Mouse (Mus musculus) myocyte (in vitro differentiated cells): ENCODE measurements around the gene Gm3045. TPM values are rescaled to one million over a fixed set of nuclear protein-coding genes. Genes with fewer than 3 reads are reported as not detected.
A peak's percentile ranks its signal among the peaks of the same experiment; 100 is the strongest.

ENCODE experiments used
- H3K27me3 ChIP-seq: one replicate; pipeline ENCODE4 v1.6.1; 2011; ENCODE audit not compliant: control insufficient read depth, insufficient read depth, insufficient read length
- H3K36me3 ChIP-seq: one replicate; pipeline ENCODE4 v1.6.1; 2011; ENCODE audit not compliant: control insufficient read depth, insufficient read depth
- H3K4me2 ChIP-seq: one replicate; pipeline ENCODE4 v1.6.1; 2011; ENCODE audit warnings: low read depth, control low read depth
- H3K4me3 ChIP-seq: one replicate; pipeline ENCODE4 v1.5.1; 2011; ENCODE audit warnings: mild to moderate bottlenecking, control low read depth, moderate library complexity
- H3K79me2 ChIP-seq: one replicate; pipeline ENCODE4 v1.6.1; 2011; ENCODE audit not compliant: control insufficient read depth, insufficient read depth
- H3ac ChIP-seq: one replicate; pipeline ENCODE4 v1.6.1; 2011; ENCODE audit not compliant: control insufficient read depth, insufficient read length
- CEBPB ChIP-seq: IDR thresholded peaks from 2 replicates; pipeline ENCODE4 v1.6.1; 2011; ENCODE audit warnings: mild to moderate bottlenecking, moderate library complexity; ENCODE audit not compliant: poor library complexity, insufficient read depth, severe bottlenecking
- E2F4 ChIP-seq: IDR thresholded peaks from one replicate; pipeline ENCODE4 v1.6.1; 2011; ENCODE audit warnings: mild to moderate bottlenecking, control low read depth, moderate library complexity; ENCODE audit not compliant: insufficient read depth
- MAX ChIP-seq: IDR thresholded peaks from one replicate; pipeline ENCODE4 v1.6.1; 2011; ENCODE audit warnings: low read depth, mild to moderate bottlenecking, control low read depth
- MYOD1 ChIP-seq, 3 experiments: IDR thresholded peaks; one replicate each; pipeline ENCODE4 v1.6.1; 2011; ENCODE audit warnings: control low read depth in 2 of 3, low read depth in 2 of 3, mild to moderate bottlenecking in 2 of 3, moderate library complexity in 1 of 3; ENCODE audit not compliant: insufficient read length in 2 of 3, control insufficient read depth in 1 of 3
- MYOG ChIP-seq, 3 experiments: IDR thresholded peaks; one replicate each; pipeline ENCODE4 v1.6.1; 2011; ENCODE audit warnings: control low read depth in 2 of 3, low read depth in 2 of 3, mild to moderate bottlenecking in 2 of 3; ENCODE audit not compliant: insufficient read length in 2 of 3, control insufficient read depth in 1 of 3, insufficient read depth in 1 of 3
- POLR2A ChIP-seq: IDR thresholded peaks from one replicate; pipeline ENCODE4 v1.6.1; 2011; ENCODE audit warnings: low read depth, mild to moderate bottlenecking, control low read depth, moderate library complexity; ENCODE audit not compliant: insufficient read length
- POLR2AphosphoS2 ChIP-seq: IDR thresholded peaks from one replicate; pipeline ENCODE4 v1.6.1; 2011; ENCODE audit warnings: low read depth, control low read depth; ENCODE audit not compliant: insufficient read length
- REST ChIP-seq: IDR thresholded peaks from one replicate; pipeline ENCODE4 v1.6.1; 2011; ENCODE audit warnings: mild to moderate bottlenecking, control low read depth, moderate library complexity; ENCODE audit not compliant: insufficient read depth, insufficient read length
- SRF ChIP-seq: IDR thresholded peaks from one replicate; pipeline ENCODE4 v1.6.1; 2011; ENCODE audit warnings: low read depth; ENCODE audit not compliant: control insufficient read depth, insufficient read length
- TCF12 ChIP-seq: IDR thresholded peaks from one replicate; pipeline ENCODE4 v1.6.1; 2011; ENCODE audit warnings: mild to moderate bottlenecking, control low read depth; ENCODE audit not compliant: poor library complexity, insufficient read depth, severe bottlenecking
- TCF3 ChIP-seq: IDR thresholded peaks from one replicate; pipeline ENCODE4 v1.6.1; 2011; ENCODE audit warnings: low read depth, control low read depth; ENCODE audit not compliant: insufficient read length
- USF1 ChIP-seq: IDR thresholded peaks from one replicate; pipeline ENCODE4 v1.6.1; 2011; ENCODE audit warnings: low read depth, mild to moderate bottlenecking, control low read depth, moderate library complexity
- polyA plus RNA-seq: library from polyadenylated mRNA; unstranded; fragments of >200 nt; fragmentation: generic; extraction: Trizol; gene quantifications from one replicate; pipeline ENCODE4 v1.2.1, GENCODE M21; 2012; ENCODE audit warnings: missing spikeins

Gm3045 gene
- polyA plus RNA-seq, 1 experiment, result not detected

- Histone ChIP-seq H3K4me3 (no peak overlapping the region), H3K79me2 (no peaks in the 10 kb centered on the region), H3K27me3 (peaks cover 7% of the 10 kb centered on the region), H3K36me3 (no peaks in the 10 kb centered on the region), H3ac (no peak overlapping the region), H3K4me2 (no peak overlapping the region)
- TF ChIP-seq MYOD1 (IDR thresholded peaks at IDR 0.05; ENCODE audit: control insufficient read depth in 1 of 3, insufficient read length in 2 of 3, low read depth in 2 of 3), result peak in 1 of 3 experiments; percentile 28
- TF ChIP-seq SRF, result no peak
Measured at GRCm38 (mm10) chr13:56471951-56472350, 45.6 kb downstream of the Gm3045 start.

GRCm38 (mm10) chr13:56472661-56473060, 46.3 kb downstream of the Gm3045 start:
- Histone ChIP-seq H3K4me2 (no peak overlapping the region), H3ac (no peak overlapping the region), H3K27me3 (peaks cover 7% of the 10 kb centered on the region), H3K79me2 (no peaks in the 10 kb centered on the region), H3K36me3 (no peaks in the 10 kb centered on the region), H3K4me3 (no peak overlapping the region)
- TF ChIP-seq POLR2A (no peak), MYOD1 (IDR thresholded peaks at IDR 0.05; ENCODE audit: control insufficient read depth in 1 of 3, insufficient read length in 2 of 3, low read depth in 2 of 3) (no peak), TCF3 (no peak), CEBPB (no peak)

- Histone ChIP-seq H3K4me3 (no peak overlapping the region), H3K79me2 (no peaks in the 10 kb centered on the region), H3K4me2 (no peak overlapping the region), H3K36me3 (no peaks in the 10 kb centered on the region), H3K27me3 (no peaks in the 10 kb centered on the region), H3ac (no peak overlapping the region)
- TF ChIP-seq SRF (no peak), TCF12 (no peak), CEBPB (no peak)
Measured at GRCm38 (mm10) chr13:56475363-56475762, 49.0 kb downstream of the Gm3045 start.

GRCm38 (mm10) chr13:56476790-56477189, 50.4 kb downstream of the Gm3045 start:
- Histone ChIP-seq H3K4me2 (peak overlapping the region; percentile 55), H3K79me2 (no peaks in the 10 kb centered on the region), H3K4me3 (no peak overlapping the region), H3ac (no peak overlapping the region), H3K36me3 (no peaks in the 10 kb centered on the region), H3K27me3 (peaks cover 6% of the 10 kb centered on the region)
- TF ChIP-seq TCF3 (no peak), MYOG (IDR thresholded peaks at IDR 0.05; ENCODE audit: control insufficient read depth in 1 of 3, insufficient read depth in 1 of 3, insufficient read length in 2 of 3, low read depth in 2 of 3) (no peak), MAX (no peak), E2F4 (no peak), TCF12 (no peak), CEBPB (no peak), USF1 (no peak), POLR2A (no peak), MYOD1 (IDR thresholded peaks at IDR 0.05; ENCODE audit: control insufficient read depth in 1 of 3, insufficient read length in 2 of 3, low read depth in 2 of 3) (no peak), SRF (no peak), REST (no peak), POLR2AphosphoS2 (no peak)

GRCm38 (mm10) chr13:56477271-56477670, 50.9 kb downstream of the Gm3045 start:
- no peaks in the 10 kb centered on the region for H3K79me2 ChIP-seq
- H3K36me3 ChIP-seq, result no peaks in the 10 kb centered on the region
- peak overlapping the region; percentile 55 for H3K4me2 ChIP-seq
- peaks cover 6% of the 10 kb centered on the region for H3K27me3 ChIP-seq
- H3K4me3 ChIP-seq, result no peak overlapping the region
- TF ChIP-seq TCF3 (no peak), E2F4 (no peak), MYOG (IDR thresholded peaks at IDR 0.05; ENCODE audit: control insufficient read depth in 1 of 3, insufficient read depth in 1 of 3, insufficient read length in 2 of 3, low read depth in 2 of 3) (no peak), MAX (no peak), REST (no peak), SRF (no peak), MYOD1 (IDR thresholded peaks at IDR 0.05; ENCODE audit: control insufficient read depth in 1 of 3, insufficient read length in 2 of 3, low read depth in 2 of 3) (no peak), CEBPB (no peak), TCF12 (no peak), USF1 (no peak), POLR2AphosphoS2 (no peak), POLR2A (no peak)
- no peak overlapping the region for H3ac ChIP-seq

GRCm38 (mm10) chr13:56478027-56478426, 51.6 kb downstream of the Gm3045 start:
- Histone ChIP-seq H3K79me2 (no peaks in the 10 kb centered on the region), H3ac (no peak overlapping the region), H3K36me3 (no peaks in the 10 kb centered on the region), H3K4me2 (no peak overlapping the region), H3K27me3 (peaks cover 6% of the 10 kb centered on the region), H3K4me3 (no peak overlapping the region)
- TF ChIP-seq POLR2A (no peak), POLR2AphosphoS2 (no peak), MAX (no peak), CEBPB (no peak), MYOG (IDR thresholded peaks at IDR 0.05; ENCODE audit: control insufficient read depth in 1 of 3, insufficient read depth in 1 of 3, insufficient read length in 2 of 3, low read depth in 2 of 3) (no peak), USF1 (no peak), TCF12 (no peak), TCF3 (no peak), E2F4 (no peak), SRF (no peak)
